Mouse (Mus musculus) liver, adult 2 months (tissue): ENCODE results near the gene Nrp2. TPM values are rescaled to one million over a fixed set of nuclear protein-coding genes. Genes with fewer than 3 reads are reported as not detected.

ENCODE experiments used
- DNase-seq: peaks from one replicate; pipeline ENCODE4 v3.0.0-alpha.2; 2011; ENCODE audit warnings: low read depth, low spot score; ENCODE audit errors: extremely low read depth
- H3K27ac ChIP-seq: fragments of 200-500 bp; replicated peaks from 2 replicates; pipeline ENCODE4 v1.5.1; 2012; ENCODE audit warnings: low read depth, mild to moderate bottlenecking, control low read depth, inconsistent platforms, low read length; ENCODE audit not compliant: insufficient read depth
- H3K27me3 ChIP-seq: fragments of 200-500 bp; 2 replicates; pipeline ENCODE4 v1.6.1; 2012; ENCODE audit warnings: mild to moderate bottlenecking, moderate library complexity, low read length, inconsistent platforms; ENCODE audit not compliant: control insufficient read depth, insufficient read depth
- H3K36me3 ChIP-seq: fragments of 200-500 bp; 2 replicates; pipeline ENCODE4 v1.6.1; 2012; ENCODE audit warnings: low read length, inconsistent platforms; ENCODE audit not compliant: control insufficient read depth, insufficient read depth
- H3K4me1 ChIP-seq: fragments of 200-500 bp; 2 replicates; pipeline ENCODE4 v1.6.1; 2011; ENCODE audit warnings: low read length; ENCODE audit not compliant: control insufficient read depth, insufficient read depth
- H3K4me3 ChIP-seq: fragments of 200-500 bp; 2 replicates; pipeline ENCODE4 v1.5.1; 2011; ENCODE audit warnings: low read depth, mild to moderate bottlenecking, control low read depth, low read length, moderate library complexity; ENCODE audit not compliant: insufficient read depth
- H3K79me2 ChIP-seq: fragments of 200-500 bp; 2 replicates; pipeline ENCODE4 v1.6.1; 2012; ENCODE audit warnings: inconsistent platforms, mild to moderate bottlenecking, low read length, moderate library complexity; ENCODE audit not compliant: control insufficient read depth, insufficient read depth
- H3K9ac ChIP-seq: fragments of 200-500 bp; 2 replicates; pipeline ENCODE4 v1.6.1; 2012; ENCODE audit warnings: low read depth, mild to moderate bottlenecking, control low read depth, inconsistent platforms, low read length
- CTCF ChIP-seq: fragments of 200-500 bp; IDR thresholded peaks from 2 replicates; pipeline ENCODE4 v1.5.1; 2011; ENCODE audit warnings: low read depth, low read length, control low read depth
- POLR2A ChIP-seq: fragments of 200-500 bp; IDR thresholded peaks from 2 replicates; pipeline ENCODE4 v1.6.1; 2011; ENCODE audit warnings: low read length, control low read depth; ENCODE audit not compliant: insufficient read depth; ENCODE audit errors: extremely low read depth
- WGBS: fragments of 180-500 bp; shearing (Covaris S2); methylation state at CpG from one replicate; pipeline ENCODE4 v1.1.7; 2018; 5-methylcytosine and 5-hydroxymethylcytosine counted together
- polyA plus RNA-seq: library from polyadenylated mRNA; depleted of rRNA; stranded (reverse); fragments of >200 nt; gene quantifications from 2 replicates; pipeline ENCODE4 v1.2.3, GENCODE M21; 2012
- total RNA-seq: library from RNA; depleted of rRNA; stranded (reverse); fragments of >200 nt; gene quantifications from 2 replicates; pipeline ENCODE4 v1.2.3, GENCODE M21; 2014

Gene Nrp2
- total and polyA plus RNA-seq, 2 experiments: 3.2 to 11.4 TPM

DNA sequence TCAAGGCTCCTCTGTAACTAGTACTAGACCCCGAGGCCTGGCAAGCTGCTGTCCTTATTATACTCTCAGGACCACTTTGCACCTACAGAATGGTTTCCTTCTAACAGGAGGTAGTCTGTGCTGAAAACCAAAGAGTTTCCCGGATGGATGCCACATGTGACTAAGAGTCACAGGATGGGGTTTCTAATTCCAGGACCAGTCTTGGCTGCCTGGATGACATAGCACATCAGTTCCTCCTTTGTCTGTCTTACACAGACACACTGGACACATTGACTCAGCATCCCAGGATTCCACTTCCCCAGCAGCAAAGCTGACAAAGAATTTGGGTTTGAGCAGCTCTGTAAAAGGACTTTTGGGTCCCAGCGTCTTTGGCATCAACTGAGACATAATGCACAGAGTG, 17.1 kb downstream of the Nrp2 start:
- H3K79me2 ChIP-seq: no peaks in the 10 kb centered on the region
- no peaks in the 10 kb centered on the region for H3K27me3 ChIP-seq
- peak overlapping the region; percentile 64 for H3K27ac ChIP-seq
- H3K36me3 ChIP-seq: no peaks in the 10 kb centered on the region
- WGBS: 78% methylated on average over 3 of the region's 3 CpGs
- no peak overlapping the region for H3K4me3 ChIP-seq
- peaks cover 23% of the 10 kb centered on the region for H3K4me1 ChIP-seq
- no peak for DNase-seq
- TF ChIP-seq CTCF (no peak), POLR2A (no peak)
- no peak overlapping the region for H3K9ac ChIP-seq

DNA sequence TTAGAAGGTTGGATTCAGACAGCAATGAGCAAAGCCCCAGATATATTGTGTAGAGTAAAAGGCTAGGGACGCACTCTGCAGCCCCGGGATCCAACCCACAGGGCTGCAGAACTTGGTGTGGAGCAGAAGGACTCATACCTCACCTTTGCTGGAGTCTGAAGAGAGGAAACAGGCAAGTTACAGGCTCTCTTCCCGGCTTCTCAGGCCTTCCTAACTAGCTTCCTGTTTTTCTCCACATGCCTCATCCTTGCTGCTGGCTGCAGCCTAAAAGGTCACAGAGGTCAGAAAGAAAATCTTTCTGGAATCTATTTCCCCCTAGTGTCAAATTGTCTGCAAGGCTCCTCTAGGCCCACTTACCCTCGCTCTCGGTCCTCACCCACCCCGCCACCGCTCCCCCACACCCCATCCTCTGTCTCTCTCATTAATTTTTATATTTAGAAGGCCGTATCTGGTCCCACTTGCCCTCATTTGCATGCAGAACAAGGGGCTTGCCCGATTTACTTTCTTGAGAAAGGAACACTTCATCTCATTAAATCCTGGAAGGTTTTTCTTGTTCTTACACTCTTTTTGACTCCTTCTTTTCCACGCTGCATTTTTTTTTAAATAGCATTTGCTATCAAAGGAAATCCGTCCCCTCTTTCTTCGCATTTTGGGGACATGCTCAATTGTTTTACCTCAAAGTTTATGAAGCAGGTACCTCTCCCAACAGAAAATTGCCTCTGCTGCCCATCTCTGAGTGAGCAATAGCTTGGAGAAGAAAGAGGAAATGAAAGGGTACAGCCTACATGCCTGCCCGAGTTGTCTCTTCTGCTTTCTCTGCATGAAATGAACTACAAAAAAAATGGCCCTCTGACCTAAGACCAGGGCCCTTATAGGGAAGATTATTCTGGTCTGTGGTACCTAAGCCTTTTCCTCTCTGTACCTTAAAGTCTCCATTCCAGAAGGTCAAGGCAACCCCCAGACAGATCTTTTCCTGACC, 17.9 kb downstream of the Nrp2 start:
- TF ChIP-seq POLR2A: no peak
- no peak for TF ChIP-seq CTCF
- Histone ChIP-seq H3K27ac (peak overlapping the region; percentile 64), H3K4me3 (no peak overlapping the region), H3K36me3 (no peaks in the 10 kb centered on the region), H3K9ac (no peak overlapping the region), H3K4me1 (peaks cover 24% of the 10 kb centered on the region), H3K27me3 (no peaks in the 10 kb centered on the region), H3K79me2 (no peaks in the 10 kb centered on the region)
- WGBS: 78% methylated on average over 13 of the region's 13 CpGs
- DNase-seq: no peak

DNA sequence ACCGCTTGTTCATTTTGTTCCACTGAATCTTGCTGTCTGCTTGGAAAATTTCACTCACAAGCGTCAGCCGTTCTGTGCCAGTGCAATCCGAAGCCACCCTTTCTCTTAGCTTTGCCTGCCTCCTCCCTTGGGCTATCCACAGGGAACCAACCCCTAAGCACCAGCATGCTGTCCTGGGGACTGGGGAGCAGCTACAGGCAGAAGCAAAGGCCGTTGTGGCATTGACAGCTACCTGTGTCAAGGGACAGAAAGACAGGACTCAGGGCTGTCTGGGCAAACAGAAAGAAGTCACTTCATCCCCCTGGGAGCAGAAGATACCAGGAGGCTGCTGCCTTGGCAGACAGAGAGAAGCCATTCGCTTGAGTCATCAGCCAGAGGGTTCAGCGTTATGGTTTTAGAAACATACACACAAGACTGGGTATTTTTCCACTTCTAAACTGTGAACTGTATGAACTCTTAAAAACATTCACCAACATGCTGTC, 18.7 kb downstream of the Nrp2 start:
- no peaks in the 10 kb centered on the region for H3K27me3 ChIP-seq
- H3K4me3 ChIP-seq: no peak overlapping the region
- H3K79me2 ChIP-seq: no peaks in the 10 kb centered on the region
- WGBS: 80% methylated on average over 7 of the region's 7 CpGs
- H3K9ac ChIP-seq: no peak overlapping the region
- H3K4me1 ChIP-seq: peaks cover 29% of the 10 kb centered on the region
- TF ChIP-seq CTCF: no peak
- TF ChIP-seq POLR2A: no peak
- H3K36me3 ChIP-seq: no peaks in the 10 kb centered on the region
- peak overlapping the region; percentile 15 for H3K27ac ChIP-seq
- DNase-seq: no peak

DNA sequence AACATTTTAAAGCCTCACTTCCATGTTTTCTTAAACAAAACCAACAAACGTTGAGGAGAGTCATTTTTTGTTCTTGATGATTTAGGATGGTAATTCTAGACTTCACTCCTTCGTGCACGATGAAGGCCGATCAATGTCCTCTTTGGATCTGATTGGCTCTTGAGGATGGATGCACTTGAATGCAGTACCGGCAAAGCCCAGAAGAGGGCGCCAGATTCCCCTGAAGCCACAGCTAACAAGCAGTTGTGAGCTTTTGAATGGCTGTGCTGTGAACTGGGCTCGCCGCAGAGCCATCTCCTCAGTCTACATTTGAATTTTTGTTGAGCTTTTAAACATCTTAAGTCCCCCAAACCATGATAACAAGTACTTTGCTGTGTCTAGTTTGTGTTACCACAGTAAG, 19.4 kb downstream of the Nrp2 start:
- DNase-seq: peak; percentile 42
- Histone ChIP-seq H3K9ac (no peak overlapping the region), H3K27me3 (no peaks in the 10 kb centered on the region), H3K4me3 (no peak overlapping the region), H3K36me3 (no peaks in the 10 kb centered on the region), H3K79me2 (no peaks in the 10 kb centered on the region), H3K27ac (no peak overlapping the region), H3K4me1 (peaks cover 29% of the 10 kb centered on the region)
- WGBS: 73% methylated on average over 8 of the region's 8 CpGs
- peak; percentile 79 for TF ChIP-seq CTCF
- no peak for TF ChIP-seq POLR2A

DNA sequence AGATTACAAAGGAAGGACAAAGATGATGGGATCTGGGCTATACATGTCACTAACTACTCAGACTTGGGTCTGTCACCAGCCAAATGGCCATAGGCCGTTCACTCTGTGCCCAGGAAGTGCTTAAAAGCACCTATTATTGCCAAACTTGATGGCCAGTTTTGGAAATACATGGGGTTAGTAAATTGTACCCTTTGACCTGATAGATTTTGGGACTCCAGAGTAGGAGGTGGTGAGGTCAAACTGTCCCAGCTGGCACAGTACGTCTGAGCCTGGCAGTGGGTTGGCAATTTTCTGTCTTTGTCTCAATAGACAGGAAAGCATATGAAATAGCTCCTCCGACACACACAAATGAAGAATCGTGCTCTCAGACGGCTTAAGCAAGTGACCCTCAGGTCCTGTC, 20.8 kb downstream of the Nrp2 start:
- peak; percentile 99 for DNase-seq
- no peaks in the 10 kb centered on the region for H3K36me3 ChIP-seq
- H3K4me3 ChIP-seq: no peak overlapping the region; the same call in 1 of the 2 replicates
- H3K27ac ChIP-seq: peak overlapping the region; percentile 97
- peak overlapping the region; percentile 46 for H3K9ac ChIP-seq
- H3K27me3 ChIP-seq: no peaks in the 10 kb centered on the region
- H3K4me1 ChIP-seq: peaks cover 28% of the 10 kb centered on the region
- TF ChIP-seq CTCF: no peak
- no peak for TF ChIP-seq POLR2A
- 20% methylated on average over 5 of the region's 5 CpGs for WGBS
- H3K79me2 ChIP-seq: no peaks in the 10 kb centered on the region

DNA sequence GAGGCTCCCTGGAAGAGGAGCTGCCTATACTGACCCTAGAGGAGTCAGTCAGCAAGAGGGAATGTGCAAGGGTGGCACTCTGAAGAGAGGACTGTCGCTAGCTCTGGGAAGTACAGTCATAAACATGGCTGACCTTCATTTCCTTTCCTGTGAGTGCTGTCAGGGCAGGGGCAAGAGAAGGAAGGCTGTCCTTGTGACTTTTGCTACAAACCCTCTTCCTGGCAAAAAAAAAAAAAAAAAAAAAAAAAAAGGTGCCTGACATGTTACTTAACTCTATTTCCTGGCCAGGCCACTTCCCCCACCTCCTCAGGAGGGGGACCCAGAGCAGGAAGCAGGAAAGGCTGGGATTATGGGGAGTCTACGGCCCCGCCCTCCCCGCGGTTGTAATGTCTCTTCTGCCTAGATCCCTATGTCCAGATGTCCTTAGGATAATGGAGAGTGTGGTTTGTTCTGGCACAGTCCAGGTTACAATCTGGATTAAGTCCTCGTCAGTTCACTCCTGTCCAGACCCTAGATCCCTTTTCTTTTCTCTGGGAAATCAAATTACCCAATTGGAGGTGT, 21.5 kb downstream of the Nrp2 start:
- Histone ChIP-seq H3K4me3 (no peak overlapping the region), H3K79me2 (no peaks in the 10 kb centered on the region), H3K27ac (peak overlapping the region; percentile 97), H3K9ac (peak overlapping the region; percentile 46), H3K4me1 (peaks cover 28% of the 10 kb centered on the region), H3K27me3 (no peaks in the 10 kb centered on the region), H3K36me3 (no peaks in the 10 kb centered on the region)
- WGBS: 12% methylated on average over 6 of the region's 6 CpGs
- TF ChIP-seq POLR2A: no peak
- no peak for TF ChIP-seq CTCF
- DNase-seq: peak; percentile 88
